Mouse (Mus musculus): ENCODE results near the gene Ptprr. TPM values are rescaled to one million over a fixed set of nuclear protein-coding genes. Genes with fewer than 3 reads are reported as not detected.

Gene Ptprr
- not detected for polyA plus RNA-seq (2012; fragmentation: generic; extraction: Trizol)

DNA sequence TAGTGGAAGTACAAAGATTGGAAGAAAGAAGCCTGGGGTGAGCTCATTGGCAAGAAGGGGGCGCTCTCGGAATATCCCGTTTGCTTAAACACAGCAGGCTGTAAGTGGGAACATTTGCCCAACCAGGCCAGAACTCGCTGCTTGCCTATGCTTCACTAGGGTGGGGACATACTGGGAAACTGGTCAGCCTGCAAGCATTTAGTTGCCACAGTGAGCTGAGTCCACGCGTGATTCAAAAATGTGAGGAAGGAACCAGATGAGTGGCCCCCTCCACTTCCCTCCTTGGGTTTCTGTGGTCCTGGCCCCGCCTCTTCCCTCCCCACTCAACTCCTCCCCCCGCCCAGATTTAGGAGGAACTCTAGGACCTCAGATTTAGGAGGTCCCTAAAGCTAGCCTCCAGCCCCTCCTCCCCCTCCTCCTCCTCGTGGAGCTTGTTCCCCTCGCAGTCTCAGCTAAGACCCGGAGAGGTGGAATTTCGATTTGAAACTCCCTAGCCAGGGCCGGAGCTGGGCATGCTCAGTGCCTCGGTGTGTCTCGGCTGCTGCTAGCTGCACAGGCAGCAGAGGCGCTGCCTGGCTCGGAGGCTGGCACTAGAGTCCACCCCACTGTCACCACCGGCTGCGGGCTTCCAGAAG is at the start of gene Ptprr:
Ptprr (plus strand) TSS at position 369 of the 635 bp plus-strand sequence.

DNA sequence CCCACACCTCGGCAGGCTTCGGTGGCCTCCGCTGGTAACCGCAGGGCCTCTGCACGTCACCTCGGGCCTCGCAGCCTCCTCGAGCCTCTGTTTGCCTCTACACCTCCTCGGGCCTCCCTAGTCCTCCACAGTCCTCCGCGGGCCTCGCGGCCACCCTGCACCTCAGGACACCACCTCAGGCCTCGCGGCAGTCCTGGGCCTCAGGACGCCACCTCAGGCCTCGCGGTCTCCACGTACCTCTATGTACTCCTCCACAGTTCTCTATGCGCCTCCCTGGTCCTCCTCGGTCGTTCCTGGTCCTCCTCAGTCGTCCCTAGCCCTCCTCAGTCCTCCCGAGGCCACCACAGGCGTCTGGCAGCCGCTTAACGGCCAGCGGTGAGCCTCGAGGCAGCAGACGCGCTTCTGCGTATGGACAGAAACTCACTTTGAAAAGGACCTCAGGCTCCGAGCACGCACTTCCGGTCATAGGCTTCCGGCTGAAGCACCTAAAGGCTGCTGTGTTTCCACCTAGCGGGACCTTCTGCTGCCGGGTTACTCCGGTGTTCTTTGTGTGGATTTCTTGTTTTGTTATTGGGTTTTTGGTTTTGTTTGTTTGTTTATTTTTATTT is 96.0 kb downstream of the Ptprr start, which contains the start of gene 4933416C03Rik:
4933416C03Rik (minus strand) TSS at position 51 of the 608 bp plus-strand sequence.

GRCm38 (mm10) chr10:116275280-116275679 is 257.3 kb downstream of the Ptprr start, which contains the start of gene Ptprb:
TSS of gene Ptprb (plus strand) at chr10:116275523.

Other genes starting within 250 kb of the Ptprr start
- under 1 TPM; 0.07 to 0.08 TPM for gene Tspan8, start 201.4 kb upstream of the Ptprr start, polyA plus RNA-seq (2012; fragmentation: generic; extraction: Trizol)
- gene 4933416C03Rik, start 95.7 kb downstream of the Ptprr start, polyA plus RNA-seq (2012; fragmentation: generic; extraction: Trizol): not detected

All from C3H10T1/2 (cell line).